Mouse (Mus musculus): ENCODE measurements around the gene Pde1c. TPM values are rescaled to one million over a fixed set of nuclear protein-coding genes. Genes with fewer than 3 reads are reported as not detected.

Gene Pde1c
- polyA plus RNA-seq, 1 experiment = not detected

GRCm38 (mm10) chr6:56260118-56260517, 308.8 kb downstream of the Pde1c start:
- H3K4me3 ChIP-seq (ENCODE audit: insufficient read depth, low read depth, low read length) = no peak overlapping the region
- 78% methylated on average over 3 of the region's 3 CpGs for WGBS
- TF ChIP-seq CTCF (IDR thresholded peaks at IDR 0.05; ENCODE audit: insufficient read depth, low read depth, low read length) = no peak
- no peak for TF ChIP-seq POLR2A (IDR thresholded peaks at IDR 0.05; ENCODE audit: insufficient read depth, low read depth, low read length)

GRCm38 (mm10) chr6:56257555-56258297, 311.2 kb downstream of the Pde1c start:
- H3K4me3 ChIP-seq (ENCODE audit: insufficient read depth, low read depth, low read length) = no peak overlapping the region
- H3K4me1 ChIP-seq (ENCODE audit: control insufficient read depth, insufficient read depth, low read length) = no peaks in the 10 kb centered on the region
- no peak overlapping the region for H3K27ac ChIP-seq (ENCODE audit: insufficient read depth, low read depth, low read length)
- TF ChIP-seq POLR2A (IDR thresholded peaks at IDR 0.05; ENCODE audit: insufficient read depth, low read depth, low read length) (no peak), CTCF (IDR thresholded peaks at IDR 0.05; ENCODE audit: insufficient read depth, low read depth, low read length) (no peak)
- 95% methylated on average over 2 of the region's 2 CpGs for WGBS

More at GRCm38 (mm10) chr6:56260118-56260517, 308.8 kb downstream of the Pde1c start:
- H3K27ac ChIP-seq (ENCODE audit: insufficient read depth, low read depth, low read length) = no peak overlapping the region
- H3K4me1 ChIP-seq (ENCODE audit: control insufficient read depth, insufficient read depth, low read length) = no peaks in the 10 kb centered on the region

- 88% methylated on average over 3 of the region's 3 CpGs for WGBS
Measured at GRCm38 (mm10) chr6:56250091-56250490, 318.8 kb downstream of the Pde1c start.

GRCm38 (mm10) chr6:56191426-56192140, 377.3 kb downstream of the Pde1c start:
- no peaks in the 10 kb centered on the region for H3K4me1 ChIP-seq (ENCODE audit: control insufficient read depth, insufficient read depth, low read length)
- 62% methylated on average over 1 of the region's 1 CpGs for WGBS
- H3K4me3 ChIP-seq (ENCODE audit: insufficient read depth, low read depth, low read length) = no peak overlapping the region
- no peak overlapping the region for H3K27ac ChIP-seq (ENCODE audit: insufficient read depth, low read depth, low read length)
- TF ChIP-seq CTCF (IDR thresholded peaks at IDR 0.05; ENCODE audit: insufficient read depth, low read depth, low read length) (no peak), POLR2A (IDR thresholded peaks at IDR 0.05; ENCODE audit: insufficient read depth, low read depth, low read length) (no peak)

More at GRCm38 (mm10) chr6:56250091-56250490, 318.8 kb downstream of the Pde1c start:
- Histone ChIP-seq H3K4me3 (ENCODE audit: insufficient read depth, low read depth, low read length) (no peak overlapping the region), H3K27ac (ENCODE audit: insufficient read depth, low read depth, low read length) (no peak overlapping the region), H3K4me1 (ENCODE audit: control insufficient read depth, insufficient read depth, low read length) (no peaks in the 10 kb centered on the region)
- no peak for TF ChIP-seq CTCF (IDR thresholded peaks at IDR 0.05; ENCODE audit: insufficient read depth, low read depth, low read length)
- TF ChIP-seq POLR2A (IDR thresholded peaks at IDR 0.05; ENCODE audit: insufficient read depth, low read depth, low read length) = no peak

- H3K4me3 ChIP-seq (ENCODE audit: insufficient read depth, low read depth, low read length) = no peak overlapping the region
- H3K4me1 ChIP-seq (ENCODE audit: control insufficient read depth, insufficient read depth, low read length) = no peaks in the 10 kb centered on the region
- no peak for TF ChIP-seq POLR2A (IDR thresholded peaks at IDR 0.05; ENCODE audit: insufficient read depth, low read depth, low read length)
- TF ChIP-seq CTCF (IDR thresholded peaks at IDR 0.05; ENCODE audit: insufficient read depth, low read depth, low read length) = no peak
- H3K27ac ChIP-seq (ENCODE audit: insufficient read depth, low read depth, low read length) = no peak overlapping the region
- 56% methylated on average over 2 of the region's 2 CpGs for WGBS
Measured at GRCm38 (mm10) chr6:56176485-56176884, 392.4 kb downstream of the Pde1c start.

- Histone ChIP-seq H3K4me3 (ENCODE audit: insufficient read depth, low read depth, low read length) (no peak overlapping the region), H3K4me1 (ENCODE audit: control insufficient read depth, insufficient read depth, low read length) (no peaks in the 10 kb centered on the region), H3K27ac (ENCODE audit: insufficient read depth, low read depth, low read length) (no peak overlapping the region)
- WGBS = 84% methylated on average over 2 of the region's 2 CpGs
- TF ChIP-seq CTCF (IDR thresholded peaks at IDR 0.05; ENCODE audit: insufficient read depth, low read depth, low read length) = no peak
- TF ChIP-seq POLR2A (IDR thresholded peaks at IDR 0.05; ENCODE audit: insufficient read depth, low read depth, low read length) = no peak
Measured at GRCm38 (mm10) chr6:56172172-56172571, 396.7 kb downstream of the Pde1c start.

GRCm38 (mm10) chr6:56168736-56169135, 400.2 kb downstream of the Pde1c start:
- no peaks in the 10 kb centered on the region for H3K4me1 ChIP-seq (ENCODE audit: control insufficient read depth, insufficient read depth, low read length)
- no peak for TF ChIP-seq POLR2A (IDR thresholded peaks at IDR 0.05; ENCODE audit: insufficient read depth, low read depth, low read length)
- TF ChIP-seq CTCF (IDR thresholded peaks at IDR 0.05; ENCODE audit: insufficient read depth, low read depth, low read length) = no peak
- H3K4me3 ChIP-seq (ENCODE audit: insufficient read depth, low read depth, low read length) = no peak overlapping the region
- 79% methylated on average over 2 of the region's 2 CpGs for WGBS
- no peak overlapping the region for H3K27ac ChIP-seq (ENCODE audit: insufficient read depth, low read depth, low read length)

GRCm38 (mm10) chr6:56158217-56158616, 410.7 kb downstream of the Pde1c start:
- Histone ChIP-seq H3K4me1 (ENCODE audit: control insufficient read depth, insufficient read depth, low read length) (no peaks in the 10 kb centered on the region), H3K4me3 (ENCODE audit: insufficient read depth, low read depth, low read length) (no peak overlapping the region), H3K27ac (ENCODE audit: insufficient read depth, low read depth, low read length) (no peak overlapping the region)
- TF ChIP-seq CTCF (IDR thresholded peaks at IDR 0.05; ENCODE audit: insufficient read depth, low read depth, low read length) (no peak), POLR2A (IDR thresholded peaks at IDR 0.05; ENCODE audit: insufficient read depth, low read depth, low read length) (no peak)
- WGBS = 56% methylated on average over 1 of the region's 1 CpGs

- no peak overlapping the region for H3K27ac ChIP-seq (ENCODE audit: insufficient read depth, low read depth, low read length)
- no peak overlapping the region for H3K4me3 ChIP-seq (ENCODE audit: insufficient read depth, low read depth, low read length)
- H3K4me1 ChIP-seq (ENCODE audit: control insufficient read depth, insufficient read depth, low read length) = no peaks in the 10 kb centered on the region
- TF ChIP-seq POLR2A (IDR thresholded peaks at IDR 0.05; ENCODE audit: insufficient read depth, low read depth, low read length) = no peak
- no peak for TF ChIP-seq CTCF (IDR thresholded peaks at IDR 0.05; ENCODE audit: insufficient read depth, low read depth, low read length)
- 98% methylated on average over 3 of the region's 3 CpGs for WGBS
Measured at GRCm38 (mm10) chr6:56156836-56157235, 412.1 kb downstream of the Pde1c start.
